Mouse (Mus musculus): ENCODE data around the gene Dpf1. TPM values are rescaled to one million over a fixed set of nuclear protein-coding genes. Genes with fewer than 3 reads are reported as not detected.
A peak's percentile ranks its signal among the peaks of the same experiment; 100 is the strongest.

The Dpf1 gene
- total and polyA plus RNA-seq, 3 experiments: 10.2 to 17.3 TPM; not detected in 1

DNA sequence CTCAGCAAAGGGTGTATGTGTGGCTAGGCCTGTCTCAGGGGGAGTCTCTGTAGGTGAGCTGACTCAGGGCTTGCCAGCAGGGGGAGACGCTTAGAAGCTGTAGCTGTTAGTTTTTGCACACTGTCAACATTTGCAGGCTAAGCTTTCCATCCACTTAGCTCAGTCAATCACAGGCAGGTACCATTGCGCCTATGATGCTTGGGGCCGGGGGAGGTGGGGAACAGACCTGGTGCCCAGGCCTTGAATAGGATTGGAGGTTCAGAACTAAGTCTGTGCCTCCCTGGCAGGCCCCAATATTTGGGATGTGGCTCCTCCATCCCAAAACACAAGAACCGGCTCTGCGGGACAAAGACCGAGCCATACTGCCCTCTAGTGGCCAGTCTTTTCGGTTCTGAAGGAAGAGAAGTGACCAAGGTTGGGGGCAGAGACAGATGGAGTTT lies 2.6 kb upstream of the Dpf1 start:
- Histone ChIP-seq H3K27me3 (ENCODE audit: control insufficient read depth in 1 of 2, insufficient read depth in 2 of 2, low read length in 2 of 2) (no peaks in the 10 kb centered on the region), H3K4me1 (ENCODE audit: control insufficient read depth in 1 of 2, insufficient read depth in 2 of 2, low read length in 2 of 2) (peaks cover 0 to 5% of the 10 kb centered on the region in 2 experiments; a peak in 1 of 4 replicates), H3K4me3 (ENCODE audit: control insufficient read depth in 1 of 2, insufficient read depth in 1 of 2, low read depth in 2 of 2, low read length in 2 of 2) (no peak overlapping the region), H3K79me2 (ENCODE audit: control insufficient read depth, insufficient read depth, low read length, poor library complexity) (no peaks in the 10 kb centered on the region; the same call in 1 of the 2 replicates), H3K27ac (ENCODE audit: control insufficient read depth, low read depth, low read length) (no peak overlapping the region), H3K9ac (ENCODE audit: control insufficient read depth, low read depth, low read length, poor library complexity, severe bottlenecking) (no peak overlapping the region), H3K9me3 (replicated peaks; ENCODE audit: insufficient read depth, low read length) (no peaks in the 10 kb centered on the region), H3K36me3 (ENCODE audit: control insufficient read depth in 1 of 2, insufficient read depth in 2 of 2, low read length in 2 of 2) (no peaks in the 10 kb centered on the region)
- DNase-seq (ENCODE audit: low read depth, low spot score): peak; percentile 72
- TF ChIP-seq JUND (IDR thresholded peaks at IDR 0.05; ENCODE audit: low read depth, low read length): no peak
- TF ChIP-seq ZNF384 (IDR thresholded peaks at IDR 0.05; ENCODE audit: low read depth, low read length): no peak
- TF ChIP-seq HCFC1 (IDR thresholded peaks at IDR 0.05; ENCODE audit: low read depth, low read length): no peak
- no peak for TF ChIP-seq GABPA (IDR thresholded peaks at IDR 0.05; ENCODE audit: low read depth, low read length)
- peak; percentile 53 to 87 (median 70) for TF ChIP-seq CTCF (IDR thresholded peaks at IDR 0.05 in 2 of 3, conservative IDR thresholded peaks at IDR 0.05 in 1 of 3; ENCODE audit: control insufficient read depth in 1 of 3, insufficient read depth in 1 of 3, low read depth in 2 of 3, low read length in 3 of 3, poor library complexity in 1 of 3, severe bottlenecking in 1 of 3)
- no peak for TF ChIP-seq TAL1 (IDR thresholded peaks at IDR 0.05; ENCODE audit: low read length)
- TF ChIP-seq SIN3A (IDR thresholded peaks at IDR 0.05; ENCODE audit: low read length): no peak
- no peak for TF ChIP-seq POLR2A (IDR thresholded peaks at IDR 0.05; ENCODE audit: control insufficient read depth in 1 of 2, insufficient read depth in 1 of 2, low read depth in 1 of 2, low read length in 2 of 2, poor library complexity in 1 of 2)
- TF ChIP-seq TBP (IDR thresholded peaks at IDR 0.05; ENCODE audit: low read depth, low read length): no peak
- TF ChIP-seq SMC3 (IDR thresholded peaks at IDR 0.05; ENCODE audit: low read depth, low read length): peak; percentile 55
- no peak for TF ChIP-seq EP300 (IDR thresholded peaks at IDR 0.05; ENCODE audit: low read depth in 1 of 2, low read length in 2 of 2)
- no peak for TF ChIP-seq KAT2A (conservative IDR thresholded peaks at IDR 0.05; ENCODE audit: low read depth, low read length)
- no peak for TF ChIP-seq USF1 (IDR thresholded peaks at IDR 0.05; ENCODE audit: low read depth, low read length)
- no peak for TF ChIP-seq GATA1 (IDR thresholded peaks at IDR 0.05; ENCODE audit: low read depth, low read length)
- TF ChIP-seq MXI1 (IDR thresholded peaks at IDR 0.05; ENCODE audit: low read depth, low read length): no peak
- no peak for TF ChIP-seq MAZ (IDR thresholded peaks at IDR 0.05; ENCODE audit: low read depth, low read length)
- no peak for TF ChIP-seq MEF2A (IDR thresholded peaks at IDR 0.05; ENCODE audit: extremely low read depth, insufficient replicate concordance, low read depth, low read length, poor library complexity, severe bottlenecking)
- no peak for TF ChIP-seq UBTF (IDR thresholded peaks at IDR 0.05; ENCODE audit: borderline replicate concordance, insufficient read depth, low read depth, low read length)
- peak; percentile 60 for TF ChIP-seq RAD21 (IDR thresholded peaks at IDR 0.05; ENCODE audit: low read depth, low read length)
- TF ChIP-seq ELF1 (IDR thresholded peaks at IDR 0.05; ENCODE audit: low read depth, low read length): no peak
- TF ChIP-seq MYB (IDR thresholded peaks at IDR 0.05; ENCODE audit: low read depth, low read length): no peak
- no peak for TF ChIP-seq POLR2AphosphoS2 (IDR thresholded peaks at IDR 0.05; ENCODE audit: low read length)
- peak; percentile 38; the same call in 1 of the 2 replicates for TF ChIP-seq ZC3H11A (IDR thresholded peaks at IDR 0.05; ENCODE audit: low read depth, low read length)
- TF ChIP-seq POLR2AphosphoS5 (IDR thresholded peaks at IDR 0.05; ENCODE audit: borderline replicate concordance, low read depth, low read length): no peak
